Mouse (Mus musculus) megakaryocyte, embryonic 14.5 days (primary cell): ENCODE results near the gene Usf1.

Experiments
- FLI1 ChIP-seq: IDR thresholded peaks from 2 replicates; pipeline ENCODE4 v1.6.1; 2012; ENCODE audit warnings: low read length, inconsistent platforms, mixed read lengths
- GATA1 ChIP-seq: IDR thresholded peaks from 3 replicates; pipeline ENCODE4 v1.6.1; 2012; ENCODE audit warnings: mixed read lengths, low read length, inconsistent platforms, borderline replicate concordance

DNA sequence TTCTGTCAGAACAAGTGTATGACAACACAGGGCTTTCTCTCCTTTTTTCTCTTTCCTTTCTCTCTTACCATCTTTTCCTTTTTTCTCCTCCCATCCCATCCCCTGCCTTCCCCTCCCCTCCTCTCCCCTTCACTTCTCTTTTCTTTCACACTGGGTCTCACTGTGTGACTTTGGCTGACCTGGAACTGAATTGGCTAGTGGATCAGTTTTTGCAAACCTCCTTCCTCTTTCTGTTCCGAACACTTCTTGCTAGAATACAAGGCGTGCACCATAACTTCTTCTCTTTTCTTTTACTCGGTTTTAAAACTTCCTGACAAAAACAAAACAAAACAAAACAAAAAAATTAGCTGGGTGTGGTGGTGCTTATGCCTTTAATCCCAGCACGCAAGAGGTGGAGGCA is 55.5 kb downstream of the Usf1 start:
- TF ChIP-seq GATA1 (no peak), FLI1 (no peak)
